Mouse (Mus musculus): ENCODE data around the gene Arid3b.

DNA sequence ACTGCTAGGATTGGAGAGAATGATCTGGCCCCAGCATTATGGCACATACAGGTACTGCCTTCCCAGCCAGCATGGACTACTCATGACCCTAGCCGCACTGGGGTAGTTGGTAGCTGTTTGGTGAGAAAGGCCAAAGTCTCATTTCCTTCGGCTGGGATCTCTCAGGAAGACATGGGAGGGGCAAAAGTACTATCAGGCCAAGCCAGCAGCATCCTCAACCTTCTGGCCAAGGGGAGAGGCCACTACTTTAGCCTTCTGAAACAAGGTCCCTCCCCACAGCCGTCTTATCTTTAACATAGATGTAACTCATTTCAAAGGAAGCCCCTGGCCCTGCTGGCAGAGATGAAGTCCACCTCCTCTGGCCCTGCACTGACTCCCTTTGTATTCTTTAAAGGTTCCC is 79.0 kb downstream of the Arid3b start:
- no peak for TF ChIP-seq CTCF (IDR thresholded peaks at IDR 0.05; ENCODE audit: control insufficient read depth, insufficient read depth, low read length)
- TF ChIP-seq POLR2A (IDR thresholded peaks at IDR 0.05; ENCODE audit: borderline replicate concordance, control insufficient read depth, low read depth, low read length), result no peak
